Mouse (Mus musculus) heart, postnatal 10 days (tissue): ENCODE measurements around the gene Gsdma2. TPM values are rescaled to one million over a fixed set of nuclear protein-coding genes. Genes with fewer than 3 reads are reported as not detected.

Source experiments
- DNase-seq, 2 experiments: peaks; one replicate each; pipeline ENCODE4 v3.0.0; 2021
- intact Hi-C: fragments of 180-260 bp; cut with DNase I; formaldehyde crosslinking; loops from one replicate; pipeline ENCODE4 v1.15.1; 2025
- total RNA-seq, 2 experiments: library from RNA; stranded (reverse); gene quantifications; 2 replicates each; pipeline ENCODE4 v1.2.3; 2021

Gene Gsdma2
- total RNA-seq, 2 experiments from 2014 or later: 0.24 to 0.30 TPM

- intact Hi-C loops: loop anchor here (5.0 kb wide), 1 partner anchor 211 kb away; the partner anchor contains the start of gene Cdc6
- DNase-seq: peak in 1 of 2 experiments; percentile 49
Observed at GRCm38 (mm10) chr11:98696454-98697216, 50.1 kb downstream of the Gsdma2 start.

- intact Hi-C loops: loop anchor here (5.0 kb wide), 1 partner anchor 210 kb away; the partner anchor contains the start of gene Cdc6
- DNase-seq: no peak
Observed at GRCm38 (mm10) chr11:98697225-98697624, 50.7 kb downstream of the Gsdma2 start.

DNA sequence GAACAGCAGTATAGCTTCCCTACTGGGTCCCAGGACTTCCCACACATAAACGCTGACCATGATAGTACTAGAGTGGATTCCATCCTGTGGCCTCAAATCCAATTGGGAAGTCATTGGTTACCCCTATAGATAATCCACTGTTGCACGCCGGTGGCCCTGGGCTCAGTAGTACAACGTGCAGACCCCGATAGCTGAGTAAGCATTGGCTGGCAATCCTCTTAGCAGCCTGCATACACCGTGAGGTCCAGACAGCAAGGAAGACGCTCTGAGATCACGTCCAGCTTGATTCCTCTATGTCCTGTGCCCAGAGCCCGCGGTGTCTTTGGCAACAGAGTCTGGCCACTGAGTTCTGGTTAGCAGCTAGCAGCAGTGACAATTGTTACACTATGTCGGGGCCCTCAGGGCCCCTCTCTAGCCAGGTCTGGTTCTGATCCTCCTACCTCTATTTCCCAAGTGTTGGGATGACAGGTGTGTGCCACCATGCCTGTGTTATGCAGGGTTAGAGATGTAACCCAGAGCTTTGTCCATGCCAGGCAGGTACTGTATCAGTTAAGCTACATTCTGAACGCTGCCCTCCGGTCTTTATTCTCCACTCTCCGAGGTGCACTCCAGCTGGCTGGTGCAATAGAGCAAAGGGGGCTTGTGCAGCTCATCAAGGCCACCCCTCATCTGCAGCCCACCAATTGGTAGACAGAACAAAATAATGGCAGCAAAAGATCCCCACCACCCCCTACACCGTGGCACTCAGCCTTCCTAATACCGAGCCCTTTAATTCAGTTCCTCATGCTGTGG lies 52.5 kb downstream of the Gsdma2 start:
- no peak for DNase-seq
- intact Hi-C loops: loop anchor here (5.0 kb wide), 1 partner anchor 208 kb away; the partner anchor contains the start of gene Cdc6

DNA sequence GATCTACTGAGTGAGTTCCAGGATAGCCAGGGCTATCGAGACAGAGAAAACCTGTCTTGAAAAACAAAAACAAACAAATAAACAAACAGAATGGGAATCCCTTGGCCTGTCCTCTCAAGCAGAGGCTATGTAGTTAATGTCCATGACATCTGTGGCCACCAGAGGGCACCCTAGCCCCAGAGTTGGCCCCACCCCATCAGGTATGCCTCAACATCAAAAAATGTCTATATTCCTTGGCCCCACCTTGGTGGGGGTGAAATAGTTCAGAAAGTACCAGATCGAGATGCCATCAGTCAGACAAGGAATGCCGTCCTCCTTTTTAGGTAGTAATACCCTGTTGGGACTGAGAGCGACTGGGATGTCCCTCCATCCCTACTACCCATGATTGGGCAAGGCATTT lies 53.4 kb downstream of the Gsdma2 start:
- DNase-seq: peak; percentile 86 to 89
- intact Hi-C loops: loop anchor here (1.0 to 5.0 kb wide), 4 partner anchors 10 to 207 kb away; partner anchors contain the start of gene Cdc6

GRCm38 (mm10) chr11:98701213-98701670 lies 54.7 kb downstream of the Gsdma2 start, which contains the start of gene Csf3:
Csf3 (plus strand) TSS chr11:98701263.
- DNase-seq: no peak
- intact Hi-C loops: no loop called here

GRCm38 (mm10) chr11:98702323-98702722 lies 55.8 kb downstream of the Gsdma2 start:
- intact Hi-C loops: no loop called here
- DNase-seq: no peak

- intact Hi-C loops: no loop called here
- DNase-seq: no peak
Observed at GRCm38 (mm10) chr11:98705021-98705420, 58.5 kb downstream of the Gsdma2 start.

Other genes with a start within 250 kb of the Gsdma2 start
- gene Pgap3, start 246.3 kb upstream of the Gsdma2 start, total RNA-seq: 10 to 100 TPM; 14.5 to 17.8 TPM
- gene Erbb2, start 234.3 kb upstream of the Gsdma2 start, total RNA-seq: 10 to 100 TPM; 12.7 to 19.3 TPM
- gene Mien1, start 207.8 kb upstream of the Gsdma2 start, total RNA-seq: 10 to 100 TPM; 48.9 to 52.1 TPM
- gene Grb7, start 200.4 kb upstream of the Gsdma2 start, total RNA-seq: not detected
- gene Ikzf3, start 100.7 kb upstream of the Gsdma2 start, total RNA-seq: under 1 TPM; 0.84 to 0.98 TPM
- gene Zpbp2, start 95.7 kb upstream of the Gsdma2 start, total RNA-seq: not detected
- gene Ormdl3, start 59.4 kb upstream of the Gsdma2 start, total RNA-seq: 10 to 100 TPM; 46.6 to 48.9 TPM
- not detected for gene Lrrc3c, start 48.5 kb upstream of the Gsdma2 start, total RNA-seq
- gene Gm12355, start 21.1 kb upstream of the Gsdma2 start, total RNA-seq: 10 to 100 TPM; 15.6 to 18.0 TPM
- gene Gsdma3, start 20.4 kb upstream of the Gsdma2 start, total RNA-seq: 1 to 10 TPM; 4.0 to 5.3 TPM
- gene Gsdma, start 17.6 kb downstream of the Gsdma2 start, total RNA-seq: not detected
- gene Psmd3, start 35.8 kb downstream of the Gsdma2 start, total RNA-seq: 100 to 1,000 TPM; 131 to 132 TPM
- not detected for gene Csf3, start 54.5 kb downstream of the Gsdma2 start, total RNA-seq
- 10 to 100 TPM; 44.9 to 52.1 TPM for gene Med24, start 82.7 kb downstream of the Gsdma2 start, total RNA-seq
- gene Thra, start 93.9 kb downstream of the Gsdma2 start, total RNA-seq: 100 to 1,000 TPM; 172 to 190 TPM
- gene Nr1d1, start 128.6 kb downstream of the Gsdma2 start, total RNA-seq: 10 to 100 TPM; 31.1 to 32.7 TPM
- 10 to 100 TPM; 70.3 to 83.4 TPM for gene Msl1, start 148.8 kb downstream of the Gsdma2 start, total RNA-seq
- gene Casc3, start 158.1 kb downstream of the Gsdma2 start, total RNA-seq: 10 to 100 TPM; 29.0 to 29.7 TPM
- gene Rapgefl1, start 190.0 kb downstream of the Gsdma2 start, total RNA-seq: under 1 TPM; 0.79 to 0.87 TPM
- gene Wipf2, start 216.9 kb downstream of the Gsdma2 start, total RNA-seq: 10 to 100 TPM; 12.4 to 13.0 TPM